Mouse (Mus musculus): ENCODE results near the gene Pnrc2.

DNA sequence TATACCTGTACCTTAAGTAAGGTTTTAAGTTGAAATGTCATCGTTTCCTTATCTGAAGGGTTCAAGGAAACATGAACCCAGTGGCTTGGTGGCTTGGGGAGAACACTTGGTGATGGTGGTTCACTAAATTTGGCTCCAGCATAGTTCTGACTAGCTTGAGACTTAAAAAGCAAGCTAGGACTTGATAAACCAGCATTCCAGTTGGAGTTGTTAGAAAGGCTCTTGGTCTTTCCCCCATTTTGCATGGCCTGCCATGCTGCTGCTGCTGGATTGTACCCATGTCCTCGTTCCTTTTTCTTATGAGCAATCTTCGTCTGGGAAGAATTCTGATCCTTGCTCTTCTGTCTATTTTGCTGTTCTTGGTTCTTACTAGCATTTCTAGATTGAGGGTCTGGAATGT, 1.6 kb downstream of the Pnrc2 start:
- no peak for TF ChIP-seq CTCF (IDR thresholded peaks at IDR 0.05; ENCODE audit: borderline replicate concordance, insufficient read depth, low read depth, low read length)
- TF ChIP-seq POLR2A (IDR thresholded peaks at IDR 0.05; ENCODE audit: borderline replicate concordance, insufficient read depth, low read length) = no peak
